Mouse (Mus musculus) embryonic facial prominence, embryonic 14.5 days (tissue): ENCODE results near the gene Golga3. TPM values are rescaled to one million over a fixed set of nuclear protein-coding genes. Genes with fewer than 3 reads are reported as not detected.

ENCODE experiments used
- ATAC-seq: fragments of 200-750 bp; cut with Nextera tagmentation; 2 replicates; pipeline ENCODE4 v1.8.0; 2017; ENCODE audit warnings: low read depth, moderate number of reproducible peaks, moderate TSS enrichment
- DNase-seq: peaks from one replicate; pipeline ENCODE4 v3.0.0-alpha.2; 2015; ENCODE audit warnings: low spot score
- H3K27ac ChIP-seq: fragments of 300-500 bp; sonication (generic); replicated peaks from 2 replicates; pipeline ENCODE4 v1.5.1; 2014; ENCODE audit warnings: low read depth, mild to moderate bottlenecking, low read length, moderate library complexity
- H3K27me3 ChIP-seq: fragments of 300-500 bp; sonication (generic); replicated peaks from 2 replicates; pipeline ENCODE4 v1.6.1; 2014; ENCODE audit warnings: low read length; ENCODE audit not compliant: control insufficient read depth, insufficient read depth
- H3K36me3 ChIP-seq: fragments of 300-500 bp; sonication (generic); 2 replicates; pipeline ENCODE4 v1.6.1; 2014; ENCODE audit warnings: low read length, mixed read lengths; ENCODE audit not compliant: control insufficient read depth, insufficient read depth
- H3K4me1 ChIP-seq: fragments of 300-500 bp; sonication (generic); 2 replicates; pipeline ENCODE4 v1.6.1; 2014; ENCODE audit warnings: antibody characterized with exemption, low read length; ENCODE audit not compliant: control insufficient read depth, insufficient read depth
- H3K4me2 ChIP-seq: fragments of 300-500 bp; sonication (generic); 2 replicates; pipeline ENCODE4 v1.6.1; 2014; ENCODE audit warnings: low read depth, mild to moderate bottlenecking, low read length, moderate library complexity, mixed read lengths
- H3K4me3 ChIP-seq: fragments of 300-500 bp; sonication (generic); 2 replicates; pipeline ENCODE4 v1.5.1; 2014; ENCODE audit warnings: low read depth, mild to moderate bottlenecking, low read length
- H3K9ac ChIP-seq: fragments of 300-500 bp; sonication (generic); 2 replicates; pipeline ENCODE4 v1.6.1; 2014; ENCODE audit warnings: low read depth, mild to moderate bottlenecking, low read length, moderate library complexity, mixed read lengths
- H3K9me3 ChIP-seq: fragments of 300-500 bp; sonication (generic); 2 replicates; pipeline ENCODE4 v1.6.1; 2016; ENCODE audit warnings: low read length; ENCODE audit not compliant: control insufficient read depth
- WGBS: fragments of 180-500 bp; shearing (Covaris S2); extraction: QIAGEN DNeasy Blood & Tissue Kit; methylation state at CpG from one replicate; pipeline ENCODE4 v1.1.7; 2014; 5-methylcytosine and 5-hydroxymethylcytosine counted together
- polyA plus RNA-seq: library from polyadenylated mRNA; unstranded; fragments of >200 nt; fragmentation: Nextera tagmentation; extraction: Ambion mirVana; gene quantifications from 2 replicates; pipeline ENCODE4 v1.2.1, GENCODE M21; 2014

Golga3 gene
- polyA plus RNA-seq, 1 experiment from 2014 or later = 31.5 TPM

DNA sequence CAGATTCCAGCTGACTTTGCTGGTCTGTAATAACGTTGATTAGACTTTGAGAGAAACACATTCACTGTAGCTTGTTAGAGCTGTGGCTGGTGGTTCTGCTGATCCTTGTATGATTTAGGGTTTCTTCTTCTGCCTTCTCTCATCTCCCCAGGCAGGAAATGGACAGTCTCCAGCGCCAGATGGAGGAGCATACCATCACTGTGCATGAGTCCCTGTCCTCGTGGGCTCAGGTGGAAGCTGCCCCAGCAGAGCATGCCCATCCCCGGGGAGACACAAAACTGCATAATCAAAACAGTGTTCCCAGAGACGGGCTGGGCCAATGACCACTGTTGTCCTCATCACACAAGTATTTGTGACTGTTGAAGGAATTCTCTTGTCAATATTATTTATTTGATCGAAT lies 46.3 kb downstream of the Golga3 start:
- DNase-seq = no peak
- no peaks in the 10 kb centered on the region for H3K4me1 ChIP-seq
- H3K27ac ChIP-seq = no peak overlapping the region
- peaks cover 80% of the 10 kb centered on the region for H3K36me3 ChIP-seq
- H3K9me3 ChIP-seq = no peaks in the 10 kb centered on the region
- no peak for ATAC-seq
- no peaks in the 10 kb centered on the region for H3K27me3 ChIP-seq
- WGBS = 81% methylated on average over 6 of the region's 6 CpGs
- H3K4me3 ChIP-seq = no peak overlapping the region
- no peak overlapping the region for H3K9ac ChIP-seq
- no peak overlapping the region for H3K4me2 ChIP-seq

DNA sequence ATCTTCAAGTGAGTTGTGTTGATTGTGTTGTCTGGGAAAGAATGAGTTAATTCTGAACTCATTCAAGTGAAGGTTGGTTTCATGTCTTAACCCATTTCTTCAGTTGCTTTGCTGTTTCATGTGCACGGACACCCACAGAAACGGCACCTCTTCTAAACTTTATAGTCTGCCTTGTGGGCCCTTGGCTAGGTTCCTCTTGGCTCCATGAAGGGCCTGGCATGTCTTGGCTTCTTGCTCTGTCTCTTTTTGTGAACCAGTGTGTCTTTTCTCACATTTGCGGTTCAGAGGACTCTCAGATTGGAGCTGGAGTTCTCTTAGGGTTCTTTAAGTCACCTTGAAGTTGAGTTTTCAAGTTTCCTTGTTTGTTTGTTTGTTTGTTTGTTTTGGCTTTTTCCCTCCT lies 48.6 kb downstream of the Golga3 start:
- no peaks in the 10 kb centered on the region; the same call in 1 of the 2 replicates for H3K4me1 ChIP-seq
- 82% methylated on average over 3 of the region's 3 CpGs for WGBS
- H3K36me3 ChIP-seq = peaks cover 57% of the 10 kb centered on the region
- no peak for DNase-seq
- H3K27me3 ChIP-seq = no peaks in the 10 kb centered on the region
- no peak overlapping the region for H3K9ac ChIP-seq
- no peak overlapping the region for H3K4me3 ChIP-seq
- ATAC-seq = no peak
- H3K4me2 ChIP-seq = no peak overlapping the region
- H3K9me3 ChIP-seq = no peaks in the 10 kb centered on the region
- no peak overlapping the region for H3K27ac ChIP-seq

DNA sequence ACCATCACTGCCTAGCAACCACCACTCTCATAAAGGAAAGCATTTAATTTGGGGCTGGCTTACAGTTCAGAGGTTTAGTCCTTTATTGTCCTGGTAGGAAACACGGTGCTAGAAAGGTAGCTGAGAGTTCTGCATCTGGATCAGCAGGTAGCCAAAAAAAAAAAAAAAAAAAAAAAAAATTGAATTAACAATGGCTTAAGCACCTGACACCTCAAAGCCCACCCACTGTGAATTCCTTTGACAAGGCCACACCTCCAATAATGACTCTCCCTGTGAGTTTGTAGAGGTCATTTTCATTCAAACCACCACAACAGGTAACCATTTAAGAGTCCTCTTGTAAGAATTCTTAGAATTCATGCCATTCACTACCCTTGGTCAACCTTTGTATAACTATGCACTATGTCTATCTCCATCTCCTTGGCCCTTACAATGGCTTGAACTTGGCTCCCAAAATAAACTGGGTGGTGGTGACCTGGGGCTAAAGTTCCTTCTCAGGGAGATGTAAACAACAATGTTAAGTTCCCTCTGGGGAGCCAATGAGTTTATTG lies 50.9 kb downstream of the Golga3 start:
- Histone ChIP-seq H3K27ac (no peak overlapping the region), H3K4me2 (no peak overlapping the region), H3K36me3 (peaks cover 34% of the 10 kb centered on the region), H3K9me3 (no peaks in the 10 kb centered on the region), H3K9ac (no peak overlapping the region), H3K4me3 (no peak overlapping the region), H3K4me1 (no peaks in the 10 kb centered on the region; the same call in 1 of the 2 replicates), H3K27me3 (no peaks in the 10 kb centered on the region)
- DNase-seq (no peak), ATAC-seq (no peak)
- WGBS = 54% methylated on average over 1 of the region's 1 CpGs

DNA sequence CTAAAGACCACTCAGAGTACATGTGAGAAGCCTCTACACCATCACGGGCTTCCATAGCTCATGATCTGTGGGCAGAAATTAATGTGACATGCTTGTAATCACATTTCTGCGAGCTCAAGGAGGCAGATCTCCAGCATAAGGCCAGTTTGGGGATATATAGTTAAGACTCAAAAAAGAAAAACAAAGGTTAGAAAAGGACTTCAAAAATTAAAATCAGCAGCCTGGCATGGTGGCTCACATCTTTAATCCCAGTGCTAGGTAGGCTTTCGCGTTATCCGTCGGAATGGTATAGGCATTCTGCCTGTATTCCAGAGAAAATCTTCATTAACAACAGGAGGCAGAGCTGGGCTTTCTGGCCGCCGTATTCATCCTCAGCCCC lies 53.9 kb downstream of the Golga3 start:
- H3K9me3 ChIP-seq = no peaks in the 10 kb centered on the region
- 7% methylated on average over 8 of the region's 8 CpGs for WGBS
- H3K4me3 ChIP-seq = peak overlapping the region; percentile 80
- H3K4me2 ChIP-seq = peak overlapping the region; percentile 80
- DNase-seq (no peak), ATAC-seq (no peak)
- peaks cover 28% of the 10 kb centered on the region for H3K36me3 ChIP-seq
- H3K9ac ChIP-seq = peak overlapping the region; percentile 96
- H3K4me1 ChIP-seq = peaks cover 2% of the 10 kb centered on the region; the same call in 1 of the 2 replicates
- no peaks in the 10 kb centered on the region for H3K27me3 ChIP-seq
- H3K27ac ChIP-seq = peak overlapping the region; percentile 97

DNA sequence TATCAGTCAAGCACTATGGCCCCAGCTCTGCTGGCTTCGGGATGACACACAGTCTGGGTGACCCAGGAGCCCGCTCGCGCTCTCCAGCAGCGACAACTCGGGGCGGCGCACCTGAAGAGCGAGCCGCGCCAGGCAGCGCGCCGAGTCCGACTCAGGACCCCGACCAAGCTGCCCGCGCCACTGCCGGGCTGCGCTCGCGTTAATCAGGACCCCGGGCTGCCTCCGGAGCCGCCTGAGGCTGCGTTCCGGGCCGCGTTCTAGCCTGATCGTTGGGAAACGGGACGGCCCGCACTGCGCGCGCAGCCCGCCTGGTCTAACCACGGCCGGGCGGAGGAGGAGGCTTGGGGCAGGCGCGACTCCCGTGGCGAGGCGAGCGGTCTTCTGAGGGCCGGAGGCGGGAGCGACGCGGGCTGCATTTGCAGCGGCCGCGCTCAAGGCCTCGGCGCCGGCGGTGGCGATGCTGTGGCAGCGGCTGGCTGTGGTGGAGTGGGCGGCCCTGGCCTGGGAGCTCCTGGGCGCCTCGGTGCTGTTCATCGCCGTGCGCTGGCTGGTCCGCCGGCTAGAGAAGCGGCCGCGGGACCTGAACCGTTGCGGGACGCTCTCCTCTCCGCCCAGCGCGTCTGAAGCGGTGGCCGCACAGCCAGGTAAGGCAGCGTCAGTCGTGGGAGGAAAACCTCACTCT lies 54.4 kb downstream of the Golga3 start, which contains the start of gene Ankle2:
TSS of gene Ankle2 (plus strand) at position 225 of the 682 bp plus-strand sequence.
- peak within 1 kb of the TSS; percentile 80 for H3K4me3 ChIP-seq
- H3K9me3 ChIP-seq = no peaks in the 10 kb centered on the region
- no peaks in the 10 kb centered on the region for H3K27me3 ChIP-seq
- H3K27ac ChIP-seq = peak within 1 kb of the TSS; percentile 97
- H3K9ac ChIP-seq = peak within 1 kb of the TSS; percentile 96
- DNase-seq = peak; percentile 93
- H3K4me1 ChIP-seq = peaks cover 2% of the 10 kb centered on the region; the same call in 1 of the 2 replicates
- peaks cover 29% of the 10 kb centered on the region for H3K36me3 ChIP-seq
- H3K4me2 ChIP-seq = peak within 1 kb of the TSS; percentile 80
- under 1% methylated on average over 21 of the region's 81 CpGs for WGBS
- ATAC-seq = peak; percentile 98

DNA sequence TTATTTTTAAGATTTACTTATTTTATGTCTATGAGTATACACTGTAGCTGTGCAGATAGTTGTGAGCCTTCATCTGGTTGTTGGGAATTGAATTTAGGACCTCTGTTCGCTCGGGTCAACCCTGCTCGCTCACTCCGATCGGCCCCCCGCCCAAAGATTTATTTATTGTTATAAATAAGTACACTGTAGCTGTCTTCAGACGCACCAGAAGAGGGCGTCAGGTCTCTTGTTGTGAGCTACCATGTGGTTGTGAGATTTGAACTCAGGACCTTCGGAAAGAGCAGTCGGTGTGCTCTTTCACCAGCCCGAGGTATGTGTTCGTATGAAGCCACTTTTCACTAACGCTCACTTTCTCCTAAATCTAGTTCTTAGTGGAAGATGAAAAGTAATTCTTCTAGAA lies 55.1 kb downstream of the Golga3 start:
- 44% methylated on average over 13 of the region's 13 CpGs for WGBS
- no peaks in the 10 kb centered on the region for H3K9me3 ChIP-seq
- peak; percentile 16 for DNase-seq
- H3K9ac ChIP-seq = peak overlapping the region; percentile 96
- no peaks in the 10 kb centered on the region for H3K27me3 ChIP-seq
- ATAC-seq = no peak
- peak overlapping the region; percentile 80 for H3K4me2 ChIP-seq
- H3K4me1 ChIP-seq = peaks cover 2% of the 10 kb centered on the region; the same call in 1 of the 2 replicates
- H3K4me3 ChIP-seq = peak overlapping the region; percentile 80
- H3K36me3 ChIP-seq = peaks cover 32% of the 10 kb centered on the region
- no peak overlapping the region; the same call in 1 of the 2 replicates for H3K27ac ChIP-seq

DNA sequence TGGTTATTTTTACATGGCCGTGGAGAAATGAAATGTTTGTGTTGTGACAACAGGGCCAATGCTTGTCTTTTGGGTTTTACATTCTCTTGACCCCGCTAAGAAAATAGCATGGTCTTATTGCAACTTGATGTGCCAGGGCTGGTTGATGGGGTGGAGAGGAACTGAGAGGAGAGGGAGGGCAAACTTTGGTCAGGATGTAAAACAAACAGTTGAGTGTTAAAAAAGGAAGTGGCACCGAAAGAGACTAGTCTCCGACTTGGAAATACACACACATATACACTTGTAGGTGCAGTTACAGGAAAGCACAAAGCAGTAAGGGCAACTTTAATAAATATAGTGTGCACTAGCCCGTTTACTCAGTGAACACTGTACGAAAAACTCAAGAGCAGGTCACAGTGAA lies 55.8 kb downstream of the Golga3 start:
- peaks cover 2% of the 10 kb centered on the region; the same call in 1 of the 2 replicates for H3K4me1 ChIP-seq
- peak overlapping the region; percentile 80; the same call in 1 of the 2 replicates for H3K4me3 ChIP-seq
- H3K27me3 ChIP-seq = no peaks in the 10 kb centered on the region
- ATAC-seq = no peak
- H3K9ac ChIP-seq = peak overlapping the region; percentile 96; the same call in 1 of the 2 replicates
- peaks cover 31% of the 10 kb centered on the region for H3K36me3 ChIP-seq
- WGBS = 87% methylated on average over 6 of the region's 6 CpGs
- DNase-seq = no peak
- H3K9me3 ChIP-seq = no peaks in the 10 kb centered on the region
- H3K27ac ChIP-seq = no peak overlapping the region
- H3K4me2 ChIP-seq = peak overlapping the region; percentile 80

DNA sequence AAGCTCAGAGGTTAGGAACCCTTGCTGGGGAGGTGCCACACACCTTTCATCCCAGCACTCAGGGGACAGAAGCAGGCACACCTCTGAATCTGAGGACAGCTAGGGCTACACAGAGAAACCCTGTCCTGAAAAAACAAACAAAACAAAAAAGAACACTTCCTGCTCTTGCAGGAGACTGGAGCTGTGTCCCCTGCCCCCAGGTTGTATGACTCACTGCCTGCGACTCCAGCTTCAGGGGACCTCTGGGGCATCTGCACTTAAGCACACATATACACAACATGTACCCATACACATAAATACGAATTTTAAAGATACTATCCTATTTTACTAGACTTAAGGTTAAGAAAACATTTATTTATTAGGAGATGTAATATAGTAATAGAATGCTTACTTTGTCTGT lies 67.6 kb downstream of the Golga3 start:
- H3K9me3 ChIP-seq = no peaks in the 10 kb centered on the region
- no peak overlapping the region for H3K4me2 ChIP-seq
- no peak for DNase-seq
- no peak overlapping the region for H3K9ac ChIP-seq
- no peak for ATAC-seq
- H3K27ac ChIP-seq = no peak overlapping the region
- no peaks in the 10 kb centered on the region for H3K27me3 ChIP-seq
- no peak overlapping the region for H3K4me3 ChIP-seq
- peaks cover 95% of the 10 kb centered on the region for H3K36me3 ChIP-seq
- 78% methylated on average over 2 of the region's 2 CpGs for WGBS
- no peaks in the 10 kb centered on the region for H3K4me1 ChIP-seq
